Mouse (Mus musculus): ENCODE data around the gene Emx1.
"Not testable (repeated sequence)": the region's sequence is repeated elsewhere in the genome, so short reads cannot be mapped to it uniquely, and the experiment has no call there.

The Emx1 gene

GRCm38 (mm10) chr6:85187340-85188211, at the start of gene Emx1:
TSS of gene Emx1 (plus strand) at chr6:85187438.
- DNase-seq (ENCODE audit: low spot score): peak; percentile 32

- no peak for DNase-seq (ENCODE audit: low spot score)
Measured at GRCm38 (mm10) chr6:85139534-85139933, 47.7 kb upstream of the Emx1 start.

DNA sequence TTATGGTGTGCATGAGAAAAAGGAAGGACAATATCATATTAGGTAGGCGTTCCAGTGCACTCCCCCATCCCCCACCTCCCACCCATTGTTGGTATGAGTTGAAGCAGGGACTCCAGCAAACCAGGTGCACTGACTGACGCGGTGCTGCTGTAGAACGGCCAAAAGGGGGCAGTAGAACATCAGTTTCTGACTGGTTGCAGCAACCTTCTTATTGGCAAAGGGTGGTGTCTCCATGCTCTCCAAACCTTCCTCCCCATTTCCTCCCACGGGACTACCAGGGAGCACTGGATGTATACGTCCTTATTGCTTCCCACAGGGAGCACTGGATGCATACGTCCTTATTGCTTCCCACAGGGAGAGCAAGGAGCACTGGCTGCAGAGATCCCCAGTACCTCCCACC, 46.2 kb upstream of the Emx1 start:
- DNase-seq (ENCODE audit: low spot score): peak; percentile 54

DNA sequence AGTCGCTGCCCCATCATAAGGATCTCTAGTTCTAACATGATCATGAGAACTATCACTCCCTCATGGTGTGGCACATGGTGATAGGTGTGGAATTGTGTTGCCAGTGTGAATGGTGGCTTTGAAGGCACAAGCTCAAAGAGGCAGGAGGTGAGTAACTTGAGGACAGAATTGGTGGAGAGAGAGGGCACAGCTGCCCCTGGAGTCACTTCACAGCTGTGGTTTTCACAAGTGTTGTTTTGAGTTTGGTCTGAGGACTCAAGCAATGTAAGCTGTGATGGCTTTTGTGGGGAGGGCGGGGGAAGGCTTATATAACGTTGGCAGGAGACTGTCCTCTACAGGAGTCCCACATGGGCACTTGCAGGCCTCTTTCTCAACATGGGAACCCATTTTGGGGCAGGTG, 42.8 kb upstream of the Emx1 start:
- no peak for DNase-seq (ENCODE audit: low spot score)

DNA sequence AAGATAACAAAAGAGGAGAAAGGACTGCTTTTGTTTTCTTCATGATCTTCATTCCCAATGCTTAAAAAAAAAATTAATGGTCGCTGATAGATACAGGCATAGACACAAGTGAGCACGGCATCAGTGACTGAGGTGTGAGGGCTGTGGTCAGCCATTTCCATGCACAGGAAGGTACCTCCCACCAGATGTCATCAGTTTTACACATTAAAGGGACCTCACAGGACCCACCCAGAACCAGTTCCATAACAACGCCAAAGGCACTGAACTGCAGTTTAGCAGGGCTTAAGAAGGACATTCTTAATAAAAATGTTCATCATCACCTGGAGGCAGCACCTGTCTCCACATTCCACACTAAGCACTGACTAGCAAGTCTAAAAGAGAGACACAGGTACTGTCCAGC, 39.6 kb upstream of the Emx1 start:
- DNase-seq (ENCODE audit: low spot score): no peak

GRCm38 (mm10) chr6:85150386-85150785, 36.9 kb upstream of the Emx1 start:
- DNase-seq (ENCODE audit: low spot score): no peak

DNA sequence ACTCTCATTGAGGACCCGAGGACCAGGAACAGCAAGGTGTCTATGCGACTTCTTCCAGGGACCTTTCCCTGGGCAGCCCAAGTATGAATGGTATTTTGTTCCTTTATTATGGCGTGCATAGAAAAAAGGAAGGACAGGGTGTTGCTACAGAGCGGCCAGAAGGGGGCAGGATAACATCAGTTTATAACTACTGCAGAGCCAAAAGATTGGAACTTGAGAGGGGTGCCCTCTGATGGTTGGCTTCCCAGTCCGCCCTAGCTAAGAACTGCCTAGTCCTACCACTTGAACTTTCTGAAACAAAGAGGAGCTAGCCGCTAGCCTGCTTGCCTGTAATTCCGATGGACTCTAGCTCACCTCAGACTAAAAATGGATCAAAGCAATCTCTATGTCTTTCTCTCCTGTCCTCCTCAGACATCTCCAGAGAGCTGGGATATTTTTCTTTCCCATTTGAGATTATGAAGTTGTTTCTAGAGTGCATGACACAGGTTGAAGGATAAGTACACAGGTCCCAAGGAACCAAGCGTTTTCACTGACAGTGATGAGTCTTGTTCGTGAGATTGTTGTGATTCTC, 33.2 kb upstream of the Emx1 start:
- peak; percentile 69 for DNase-seq (ENCODE audit: low spot score)

GRCm38 (mm10) chr6:85154861-85155528, 32.2 kb upstream of the Emx1 start:
- peak; percentile 53 for DNase-seq (ENCODE audit: low spot score)

DNA sequence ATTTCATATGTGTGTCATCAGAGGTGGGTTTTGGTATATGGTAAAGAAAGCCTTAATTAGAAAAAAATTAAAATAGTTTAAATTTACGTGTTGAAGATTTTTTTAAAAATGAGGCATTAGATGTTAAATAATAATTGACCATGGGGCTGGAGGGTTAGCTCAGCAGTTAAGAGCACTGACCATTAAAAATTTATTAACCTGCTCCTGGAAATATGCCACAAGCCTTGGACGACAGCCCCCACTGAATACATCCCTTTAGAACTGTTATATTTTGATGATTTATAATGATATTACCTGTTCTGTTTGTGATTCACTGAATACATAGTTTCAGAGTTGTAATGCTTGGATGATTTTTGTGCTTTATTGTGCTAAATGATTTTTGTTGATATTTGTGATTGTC, 30.7 kb upstream of the Emx1 start:
- not testable (repeated sequence) for DNase-seq (ENCODE audit: low spot score)

DNA sequence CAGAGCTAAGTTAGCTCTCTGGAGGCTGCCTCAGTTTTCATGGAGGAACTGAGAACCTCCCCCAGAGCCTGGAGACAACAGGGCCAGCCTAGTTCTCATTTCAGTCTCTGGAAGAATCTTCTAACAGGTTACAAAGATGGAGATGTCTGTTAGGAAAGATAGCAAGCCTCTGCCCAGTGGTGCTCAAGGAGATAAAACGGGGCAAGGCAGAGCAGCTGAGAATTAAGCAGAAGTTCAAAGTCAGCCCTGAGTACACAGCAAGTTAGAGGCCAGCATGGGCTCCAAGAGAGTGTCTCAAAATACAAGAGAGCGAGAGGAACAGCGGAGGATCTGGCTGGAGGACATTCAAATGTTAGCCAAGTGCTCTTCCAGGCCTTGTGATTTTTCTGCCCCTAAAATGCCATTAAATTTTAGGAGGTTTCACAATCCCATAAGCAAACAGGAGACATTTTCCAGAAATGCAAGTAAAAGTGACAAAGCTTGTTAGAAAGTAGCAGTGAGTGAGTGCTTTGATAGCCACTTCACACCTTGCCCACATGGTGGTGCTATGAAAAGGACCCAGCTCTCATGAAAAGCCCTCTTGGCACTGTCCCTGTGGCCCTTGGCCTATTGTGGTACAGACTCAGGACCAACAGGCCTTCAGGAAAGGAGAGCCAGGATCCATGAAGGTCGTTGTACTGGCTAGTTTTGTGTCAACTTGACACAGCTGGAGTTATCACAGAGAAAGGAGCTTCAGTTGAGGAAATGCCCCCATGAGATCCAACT, 29.0 kb upstream of the Emx1 start:
- not testable (repeated sequence) for DNase-seq (ENCODE audit: low spot score)

DNA sequence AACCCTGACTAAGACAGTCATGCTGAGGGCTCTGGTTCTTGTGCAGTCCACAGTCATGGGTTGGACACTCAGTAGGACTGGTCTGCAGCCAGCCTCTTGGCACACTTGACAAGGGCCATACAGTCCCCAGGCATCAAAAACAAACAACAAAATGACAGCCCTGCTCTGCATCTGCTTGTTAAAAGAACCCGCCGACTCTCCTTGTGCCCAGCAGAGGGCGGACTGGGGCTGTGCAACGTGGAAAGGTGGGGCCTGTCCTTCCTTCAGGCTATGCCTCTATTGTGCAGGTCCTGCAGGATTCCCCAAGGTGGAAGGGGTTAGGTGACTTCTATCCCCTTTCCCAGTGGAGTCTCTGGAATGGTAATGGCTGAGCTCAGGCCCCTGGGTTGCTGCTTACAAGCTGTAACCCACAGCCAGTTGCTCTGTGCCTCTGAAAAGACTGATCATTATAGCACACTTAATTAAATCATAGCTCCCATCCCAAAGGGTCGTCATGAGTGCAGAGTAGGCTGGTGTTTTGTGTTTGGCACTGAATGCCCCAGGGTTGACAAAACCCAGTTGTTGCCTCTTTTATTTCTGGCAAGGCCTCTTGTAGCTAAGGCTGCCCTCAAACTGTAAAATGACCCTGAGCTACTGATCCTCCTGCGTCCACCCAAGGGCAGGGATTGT, 28.0 kb upstream of the Emx1 start:
- DNase-seq (ENCODE audit: low spot score): peak; percentile 61

- DNase-seq (ENCODE audit: low spot score): peak; percentile 73
Measured at GRCm38 (mm10) chr6:85160201-85160923, 26.9 kb upstream of the Emx1 start.

DNA sequence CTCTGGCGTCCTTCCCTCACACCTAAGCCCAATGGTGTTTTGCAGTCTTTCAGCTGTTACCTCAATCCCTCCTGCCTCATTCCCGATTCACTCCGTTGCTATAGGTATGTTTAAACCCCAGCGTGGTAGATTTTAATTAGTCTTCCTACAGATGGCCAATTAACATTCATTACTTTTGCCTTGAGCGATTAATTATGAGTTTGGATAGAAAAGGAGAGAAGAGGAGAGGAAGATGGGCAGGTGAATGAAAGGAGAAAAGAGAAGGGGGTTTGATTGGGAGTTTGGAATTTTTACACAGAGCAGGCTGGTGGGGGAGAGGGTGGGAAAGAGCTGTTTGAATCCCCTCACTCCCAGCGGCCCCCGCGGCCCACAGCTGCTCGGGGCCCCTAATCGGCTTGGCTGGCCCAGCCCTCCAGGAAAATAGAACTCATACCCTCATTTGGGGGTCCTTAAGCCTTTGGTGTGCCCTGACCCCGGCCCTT, 21.8 kb upstream of the Emx1 start:
- DNase-seq (ENCODE audit: low spot score): no peak

DNA sequence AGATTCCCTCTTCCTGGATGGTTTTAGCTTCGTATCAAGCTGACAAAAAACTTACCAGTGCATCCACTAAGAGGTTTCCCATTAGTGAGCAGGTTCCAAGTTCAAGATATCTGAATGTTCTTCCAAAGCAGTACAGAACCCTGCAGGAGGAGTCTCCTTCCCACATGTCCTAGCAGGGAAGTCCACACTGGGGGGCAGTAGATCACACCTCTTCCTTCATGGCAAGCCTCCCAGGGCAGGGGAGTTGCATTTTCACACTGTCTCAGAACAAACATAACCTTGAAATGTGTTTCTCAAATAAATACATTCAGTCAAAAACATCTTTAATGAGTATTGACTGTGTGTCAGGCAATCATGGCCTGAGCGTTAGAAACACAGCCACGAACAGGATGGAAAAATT, 7.7 kb upstream of the Emx1 start:
- DNase-seq (ENCODE audit: low spot score): no peak

- DNase-seq (ENCODE audit: low spot score): no peak
Measured at GRCm38 (mm10) chr6:85180036-85180435, 7.2 kb upstream of the Emx1 start.

DNA sequence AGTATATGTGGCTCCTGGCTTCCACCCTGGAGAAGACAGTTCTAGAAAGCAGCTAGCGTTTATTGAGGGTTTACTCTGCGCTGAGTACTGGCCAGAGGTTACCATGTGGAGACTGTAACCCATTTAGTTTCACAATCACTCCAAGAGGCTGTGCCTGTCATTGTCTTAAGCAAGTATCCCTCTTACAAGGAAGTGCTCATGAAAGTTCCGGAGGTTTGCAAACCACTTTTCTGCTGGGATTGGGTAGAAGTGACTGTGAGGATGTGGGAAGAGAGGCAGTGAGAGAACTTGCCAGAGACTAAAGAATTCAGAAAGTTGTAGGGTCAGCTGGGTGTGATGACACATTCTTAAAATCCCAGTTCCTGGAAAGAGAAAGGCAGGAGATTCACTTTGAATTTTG, 3.3 kb upstream of the Emx1 start:
- no peak for DNase-seq (ENCODE audit: low spot score)

GRCm38 (mm10) chr6:85186033-85186743, 1.1 kb upstream of the Emx1 start:
- no peak for DNase-seq (ENCODE audit: low spot score)

GRCm38 (mm10) chr6:85186744-85187059, 536 bp upstream of the Emx1 start:
- no peak for DNase-seq (ENCODE audit: low spot score)

DNA sequence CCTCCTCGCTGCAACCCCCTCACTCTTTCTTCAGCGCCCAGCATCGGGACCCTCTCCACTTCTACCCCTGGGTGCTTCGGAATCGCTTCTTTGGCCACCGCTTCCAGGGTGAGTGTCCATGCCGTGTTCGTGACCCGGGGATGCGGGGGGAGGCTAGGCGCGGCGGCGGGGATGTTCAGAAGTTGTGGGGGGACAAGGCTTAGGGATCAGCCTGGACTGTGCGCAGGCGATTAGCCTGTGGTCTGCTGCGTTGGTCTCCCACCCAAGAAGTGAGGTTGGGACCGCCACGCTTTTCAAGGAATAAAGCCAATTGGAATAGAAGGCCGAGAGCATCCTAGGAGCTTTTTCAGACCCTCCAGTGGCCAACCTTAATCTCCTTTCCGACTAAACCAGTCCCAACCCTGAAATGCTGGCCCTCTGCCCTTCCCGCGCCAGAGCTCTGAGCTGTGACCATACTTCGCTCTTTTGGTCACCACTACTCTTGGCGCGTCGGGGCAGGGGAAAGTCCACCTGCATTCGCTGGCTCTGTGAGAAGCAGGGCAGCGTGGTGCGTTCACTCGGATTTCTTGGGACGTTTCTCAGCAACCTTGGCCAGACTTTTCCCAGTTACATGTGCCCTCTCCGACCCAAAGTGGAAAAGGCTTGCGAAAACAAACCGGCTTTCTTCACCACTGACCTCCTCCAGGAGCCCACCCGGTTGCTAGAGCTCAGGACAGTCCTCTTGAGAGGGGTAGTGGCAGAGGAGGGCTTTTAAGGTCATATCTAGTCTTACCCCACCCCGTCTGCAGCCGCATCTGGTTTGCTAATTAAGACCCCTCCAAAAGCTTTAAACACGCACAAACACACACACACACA, 1.2 kb downstream of the Emx1 start:
- no peak for DNase-seq (ENCODE audit: low spot score)

DNA sequence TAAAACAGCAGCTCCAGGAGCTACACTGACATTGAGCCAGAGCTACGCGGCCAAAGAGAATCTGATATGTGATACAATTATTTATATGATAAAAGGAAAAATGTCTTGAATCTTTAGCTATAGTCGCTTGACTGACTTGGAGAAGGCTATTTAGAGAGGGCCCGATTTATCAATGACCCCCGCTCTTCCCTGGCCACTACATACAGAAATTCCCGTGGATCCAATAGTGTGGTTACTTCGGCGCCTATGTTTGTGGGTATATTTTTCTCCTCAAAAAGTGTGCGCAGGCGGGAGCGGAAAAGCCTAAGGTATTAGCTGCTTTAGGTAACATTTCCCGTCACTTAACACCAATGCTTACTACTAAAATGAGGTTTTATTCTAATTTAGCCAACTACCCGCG, 2.1 kb downstream of the Emx1 start:
- DNase-seq (ENCODE audit: low spot score): no peak

Data from ovary, postnatal 36 days (tissue).